Mouse (Mus musculus) regulatory T cell (primary cell): ENCODE measurements at regions not wholly inside any gene's neighbourhood (a gene's known extent, or its start where the extent isn't known, plus 50 kb on each side); places are given as distances from the start of the nearest gene placed in this dataset.

Source experiments
- in situ Hi-C: fragments of 300-600 bp; cut with MboI, MseI; formaldehyde crosslinking; loops from one replicate; pipeline ENCODE4 v1.15.1; 2025; ENCODE audit warnings: high pct_unique_total_duplicates

- in situ Hi-C loops, result no loop called here
These were observed 82.7 kb downstream of the Cstad start for GRCm38 (mm10) chr2:30677498-30677897.

- in situ Hi-C loops, result no loop called here
These were observed 82.1 kb downstream of the Cstad start for GRCm38 (mm10) chr2:30676833-30677459.

GRCm38 (mm10) chr2:30676450-30676832 lies 81.6 kb downstream of the Cstad start:
- in situ Hi-C loops, result no loop called here

GRCm38 (mm10) chr2:30675839-30676238 lies 81.0 kb downstream of the Cstad start:
- in situ Hi-C loops, result no loop called here

GRCm38 (mm10) chr2:30670836-30671586 lies 76.2 kb downstream of the Cstad start:
- in situ Hi-C loops, result no loop called here

GRCm38 (mm10) chr2:30667468-30667867 lies 72.6 kb downstream of the Cstad start:
- in situ Hi-C loops, result no loop called here

- in situ Hi-C loops, result no loop called here
These were observed 66.3 kb downstream of the Cstad start for GRCm38 (mm10) chr2:30661147-30661546.

- in situ Hi-C loops, result no loop called here
These were observed 65.8 kb downstream of the Cstad start for GRCm38 (mm10) chr2:30660613-30660991.

- in situ Hi-C loops, result no loop called here
These were observed 65.2 kb downstream of the Cstad start for GRCm38 (mm10) chr2:30659836-30660612.

- in situ Hi-C loops, result no loop called here
These were observed 64.2 kb downstream of the Cstad start for GRCm38 (mm10) chr2:30658844-30659555.
